Mouse (Mus musculus) hindbrain, embryonic 11.5 days (tissue): Measurements from ENCODE around the gene Arhgap31. TPM values are rescaled to one million over a fixed set of nuclear protein-coding genes. Genes with fewer than 3 reads are reported as not detected.

Experiments used
- ATAC-seq: fragments of 200-750 bp; cut with Nextera tagmentation; 2 replicates; pipeline ENCODE4 v1.8.0; 2017; ENCODE audit warnings: mild to moderate bottlenecking, moderate TSS enrichment, moderate library complexity; ENCODE audit not compliant: low FRiP score
- DNase-seq: peaks from one replicate; pipeline ENCODE4 v3.0.0-alpha.2; 2015; ENCODE audit warnings: low spot score
- H3K27ac ChIP-seq: fragments of 300-500 bp; sonication (generic); 2 replicates; pipeline ENCODE4 v1.5.1; 2014; ENCODE audit warnings: mild to moderate bottlenecking, low read depth, low read length
- H3K27me3 ChIP-seq: fragments of 300-500 bp; sonication (generic); 2 replicates; pipeline ENCODE4 v1.6.1; 2014; ENCODE audit warnings: mild to moderate bottlenecking, low read length, moderate library complexity, mixed read lengths; ENCODE audit not compliant: control insufficient read depth, insufficient read depth
- H3K36me3 ChIP-seq: fragments of 300-500 bp; sonication (generic); 2 replicates; pipeline ENCODE4 v1.6.1; 2014; ENCODE audit warnings: mild to moderate bottlenecking, low read length, moderate library complexity, mixed read lengths; ENCODE audit not compliant: control insufficient read depth, insufficient read depth
- H3K4me1 ChIP-seq: fragments of 300-500 bp; sonication (generic); replicated peaks from 2 replicates; pipeline ENCODE4 v1.6.1; 2014; ENCODE audit warnings: low read length, mixed read lengths; ENCODE audit not compliant: control insufficient read depth, insufficient read depth
- H3K4me2 ChIP-seq: fragments of 300-500 bp; sonication (generic); replicated peaks from 2 replicates; pipeline ENCODE4 v1.6.1; 2014; ENCODE audit warnings: mild to moderate bottlenecking, low read depth, low read length
- H3K4me3 ChIP-seq: fragments of 300-500 bp; sonication (generic); 2 replicates; pipeline ENCODE4 v1.5.1; 2014; ENCODE audit warnings: low read depth, low read length
- H3K9ac ChIP-seq: fragments of 300-500 bp; sonication (generic); 2 replicates; pipeline ENCODE4 v1.6.1; 2014; ENCODE audit warnings: low read depth, low read length
- H3K9me3 ChIP-seq: fragments of 300-500 bp; sonication (generic); 2 replicates; pipeline ENCODE4 v1.6.1; 2016; ENCODE audit warnings: low read length; ENCODE audit not compliant: control insufficient read depth
- WGBS: fragments of 180-500 bp; shearing (Covaris S2); extraction: QIAGEN DNeasy Blood & Tissue Kit; methylation state at CpG from one replicate; pipeline ENCODE4 v1.1.7; 2014; 5-methylcytosine and 5-hydroxymethylcytosine counted together
- polyA plus RNA-seq: library from polyadenylated mRNA; unstranded; fragments of >200 nt; fragmentation: Nextera tagmentation; extraction: Ambion mirVana; gene quantifications from 2 replicates; pipeline ENCODE4 v1.2.1, GENCODE M21; 2014

Arhgap31 gene
- polyA plus RNA-seq, 1 experiment from 2014 or later = 9.0 TPM

DNA sequence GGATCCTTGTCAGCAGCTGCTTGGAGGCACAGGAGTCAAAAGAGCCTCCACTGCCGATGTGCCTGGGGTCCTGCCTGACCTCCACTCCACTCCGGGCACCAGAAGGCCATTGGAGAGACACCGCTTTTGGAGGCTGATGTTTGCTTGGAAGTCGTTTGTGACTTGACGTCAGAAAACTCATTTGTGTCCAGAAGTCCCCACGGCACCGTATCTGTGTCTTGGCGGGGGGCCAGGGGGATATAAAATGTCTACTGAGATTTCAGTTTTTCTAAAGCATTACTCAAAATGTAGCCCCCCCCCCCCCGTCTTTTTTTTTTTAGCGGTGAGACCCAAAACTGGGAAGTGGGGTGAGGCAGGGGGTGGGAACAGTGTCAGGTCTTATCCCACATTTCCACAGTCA lies 76.0 kb downstream of the Arhgap31 start:
- H3K27me3 ChIP-seq = no peaks in the 10 kb centered on the region
- no peak overlapping the region for H3K9ac ChIP-seq
- no peaks in the 10 kb centered on the region for H3K4me1 ChIP-seq
- no peaks in the 10 kb centered on the region for H3K36me3 ChIP-seq
- no peak for ATAC-seq
- DNase-seq = no peak
- H3K9me3 ChIP-seq = no peaks in the 10 kb centered on the region
- H3K4me2 ChIP-seq = no peak overlapping the region
- no peak overlapping the region for H3K4me3 ChIP-seq
- no peak overlapping the region for H3K27ac ChIP-seq
- WGBS = 74% methylated on average over 10 of the region's 10 CpGs

DNA sequence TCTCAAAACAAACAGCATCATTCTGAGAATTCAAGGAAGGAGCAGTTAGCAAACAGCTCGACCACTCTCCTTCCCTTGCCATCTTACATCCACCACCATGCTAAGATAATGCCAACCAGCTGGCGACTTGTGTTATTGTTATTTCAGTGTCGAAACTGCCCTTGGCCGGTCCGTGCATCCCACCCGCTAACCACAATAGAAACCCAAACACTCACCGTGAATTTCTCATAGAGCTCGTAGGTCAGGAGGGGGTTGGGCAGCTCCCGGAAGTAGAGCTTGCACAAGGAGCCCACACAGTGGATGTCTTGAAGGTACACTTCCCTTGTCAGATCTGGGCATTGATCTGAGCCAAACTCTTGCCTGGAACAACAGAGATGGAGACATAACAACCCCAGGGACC lies 76.4 kb downstream of the Arhgap31 start:
- Histone ChIP-seq H3K4me2 (no peak overlapping the region), H3K27ac (no peak overlapping the region), H3K36me3 (no peaks in the 10 kb centered on the region), H3K9ac (no peak overlapping the region), H3K9me3 (no peaks in the 10 kb centered on the region), H3K4me1 (no peaks in the 10 kb centered on the region), H3K27me3 (no peaks in the 10 kb centered on the region), H3K4me3 (no peak overlapping the region)
- ATAC-seq (no peak), DNase-seq (peak; percentile 25)
- 62% methylated on average over 9 of the region's 9 CpGs for WGBS

DNA sequence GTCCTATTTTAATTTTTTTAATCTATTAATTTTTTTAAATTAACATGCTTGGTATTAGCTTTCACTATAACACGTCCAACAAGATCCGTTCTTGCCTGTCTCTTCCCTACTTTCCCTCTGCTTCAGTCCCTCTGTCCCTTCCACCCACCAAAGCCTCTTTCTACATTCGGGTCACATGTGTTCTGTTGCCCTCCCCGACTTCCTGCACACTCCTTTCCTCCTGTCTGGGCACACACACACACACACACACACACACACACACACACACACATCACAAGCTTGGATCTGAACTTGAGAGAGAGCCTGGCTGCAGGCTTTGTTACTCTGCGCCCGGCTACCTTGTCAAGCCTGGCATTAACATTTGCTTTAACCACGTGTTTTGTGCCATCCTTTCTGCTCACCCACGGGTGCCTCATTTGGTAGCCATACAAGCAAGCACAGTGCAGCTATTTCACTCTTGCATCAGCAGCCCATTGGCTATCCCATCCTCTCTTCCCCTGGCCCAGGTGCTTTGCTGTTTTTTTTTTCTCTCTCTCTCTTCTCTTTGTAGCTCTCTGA lies 77.2 kb downstream of the Arhgap31 start:
- H3K27me3 ChIP-seq = no peaks in the 10 kb centered on the region
- DNase-seq = no peak

DNA sequence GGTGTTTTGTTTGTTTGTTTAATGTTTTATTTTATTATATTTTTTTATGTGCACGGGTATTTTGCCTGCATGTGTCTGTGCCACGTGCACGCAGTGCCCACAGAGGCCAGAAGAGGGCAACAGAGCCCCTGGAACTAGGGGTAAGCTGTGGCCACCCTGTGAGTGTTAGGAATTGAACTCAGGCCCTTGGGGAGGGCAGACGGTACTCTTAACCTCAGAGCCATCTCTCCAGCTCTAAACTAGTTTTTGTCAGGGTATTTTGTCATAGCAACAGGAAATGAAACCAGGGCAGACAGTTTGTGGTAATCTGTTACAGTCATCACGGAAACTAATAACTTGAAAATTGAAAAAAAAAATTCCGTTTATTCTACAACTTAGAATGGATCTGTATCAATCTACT lies 80.9 kb downstream of the Arhgap31 start:
- H3K27me3 ChIP-seq = no peaks in the 10 kb centered on the region
- H3K9me3 ChIP-seq = no peaks in the 10 kb centered on the region
- no peaks in the 10 kb centered on the region for H3K4me1 ChIP-seq
- H3K4me2 ChIP-seq = no peak overlapping the region
- no peak for ATAC-seq
- peak; percentile 61 for DNase-seq
- H3K9ac ChIP-seq = no peak overlapping the region
- H3K27ac ChIP-seq = no peak overlapping the region
- no peak overlapping the region for H3K4me3 ChIP-seq
- 63% methylated on average over 6 of the region's 6 CpGs for WGBS
- no peaks in the 10 kb centered on the region for H3K36me3 ChIP-seq

More for the DNA sequence above, 77.2 kb downstream of the Arhgap31 start:
- Histone ChIP-seq H3K4me1 (no peaks in the 10 kb centered on the region), H3K36me3 (no peaks in the 10 kb centered on the region), H3K4me3 (no peak overlapping the region), H3K4me2 (no peak overlapping the region), H3K9ac (no peak overlapping the region), H3K9me3 (no peaks in the 10 kb centered on the region), H3K27ac (no peak overlapping the region)
- 71% methylated on average over 8 of the region's 8 CpGs for WGBS
- ATAC-seq = no peak

DNA sequence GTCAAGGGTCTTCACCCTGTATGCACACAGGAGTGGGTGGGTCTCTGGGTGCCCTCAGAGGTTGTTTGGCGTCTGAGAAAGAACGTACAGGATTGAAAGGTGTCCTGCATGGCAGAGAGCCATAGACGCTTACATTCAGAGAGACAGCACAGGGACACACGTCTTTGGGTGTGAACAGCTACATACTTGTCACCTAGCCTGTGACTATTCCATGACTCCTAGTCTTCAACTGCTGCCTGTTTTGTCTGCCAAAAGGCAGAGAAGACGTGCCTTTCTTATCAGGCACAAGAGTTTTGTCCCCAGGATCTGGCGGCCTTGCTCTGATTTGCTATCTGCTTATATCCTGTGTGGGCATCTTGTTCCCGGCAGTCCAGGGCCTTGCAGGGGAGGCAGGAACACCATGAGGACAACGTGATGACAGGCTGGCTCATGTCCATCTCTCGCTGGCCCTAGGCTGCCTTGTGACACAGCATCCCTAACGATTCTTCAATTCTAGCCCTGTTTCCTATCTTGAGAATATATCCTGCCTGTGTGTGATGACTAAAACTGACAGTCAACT lies 87.2 kb downstream of the Arhgap31 start:
- Histone ChIP-seq H3K27me3 (no peaks in the 10 kb centered on the region), H3K9me3 (no peaks in the 10 kb centered on the region), H3K4me2 (no peak overlapping the region), H3K4me1 (no peaks in the 10 kb centered on the region), H3K9ac (no peak overlapping the region), H3K4me3 (no peak overlapping the region), H3K27ac (no peak overlapping the region), H3K36me3 (no peaks in the 10 kb centered on the region)
- WGBS = 86% methylated on average over 10 of the region's 10 CpGs
- ATAC-seq = no peak
- no peak for DNase-seq

DNA sequence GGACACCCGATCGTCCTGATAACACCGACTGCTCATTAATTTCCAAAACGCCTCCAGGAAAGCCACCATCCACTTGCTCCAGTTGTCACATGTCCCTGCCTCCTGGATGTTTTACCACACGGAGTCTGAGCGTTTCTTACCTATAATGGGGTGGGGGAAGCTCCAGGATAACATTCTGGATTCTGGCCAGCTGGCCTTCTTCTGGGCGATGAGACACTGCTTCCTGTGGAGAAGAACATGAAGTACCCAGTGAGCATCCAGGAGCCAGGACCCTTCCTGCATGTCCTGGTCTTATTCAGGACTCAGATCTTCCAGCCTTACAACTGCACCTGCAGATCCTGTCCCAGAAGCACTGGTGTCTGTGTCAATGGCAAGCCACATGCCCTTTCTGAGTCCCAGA lies 87.7 kb downstream of the Arhgap31 start:
- 93% methylated on average over 7 of the region's 7 CpGs for WGBS

DNA sequence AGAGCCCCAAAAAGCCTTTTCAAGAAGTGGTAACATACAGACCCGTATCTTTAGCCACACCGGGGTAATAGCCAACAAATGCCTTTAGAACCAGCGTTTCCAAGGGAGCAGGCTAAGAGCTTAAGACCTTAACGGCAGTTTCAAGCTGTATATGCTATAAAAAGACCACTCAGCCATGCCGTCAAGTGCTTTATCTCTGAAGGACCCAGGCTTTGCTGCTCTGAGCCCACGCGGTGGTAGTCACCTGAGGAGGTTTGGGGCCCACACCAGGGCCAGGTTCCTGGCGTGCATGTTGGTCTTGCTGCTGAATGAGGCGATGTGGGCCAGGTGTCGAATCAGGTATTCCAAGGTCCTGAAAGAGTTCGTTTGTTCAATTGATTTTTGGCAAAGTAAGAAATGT lies 88.8 kb downstream of the Arhgap31 start:
- H3K9me3 ChIP-seq = no peaks in the 10 kb centered on the region
- DNase-seq (no peak), ATAC-seq (no peak)
- H3K9ac ChIP-seq = no peak overlapping the region
- WGBS = 91% methylated on average over 11 of the region's 11 CpGs
- no peak overlapping the region for H3K27ac ChIP-seq
- H3K4me3 ChIP-seq = no peak overlapping the region
- no peak overlapping the region for H3K4me2 ChIP-seq
- H3K4me1 ChIP-seq = no peaks in the 10 kb centered on the region
- H3K27me3 ChIP-seq = no peaks in the 10 kb centered on the region
- H3K36me3 ChIP-seq = no peaks in the 10 kb centered on the region

More for the DNA sequence above, 87.7 kb downstream of the Arhgap31 start:
- no peak for DNase-seq
- Histone ChIP-seq H3K36me3 (no peaks in the 10 kb centered on the region), H3K9me3 (no peaks in the 10 kb centered on the region), H3K27ac (no peak overlapping the region), H3K4me1 (no peaks in the 10 kb centered on the region), H3K4me3 (no peak overlapping the region), H3K27me3 (no peaks in the 10 kb centered on the region), H3K9ac (no peak overlapping the region), H3K4me2 (no peak overlapping the region)
- ATAC-seq = no peak

DNA sequence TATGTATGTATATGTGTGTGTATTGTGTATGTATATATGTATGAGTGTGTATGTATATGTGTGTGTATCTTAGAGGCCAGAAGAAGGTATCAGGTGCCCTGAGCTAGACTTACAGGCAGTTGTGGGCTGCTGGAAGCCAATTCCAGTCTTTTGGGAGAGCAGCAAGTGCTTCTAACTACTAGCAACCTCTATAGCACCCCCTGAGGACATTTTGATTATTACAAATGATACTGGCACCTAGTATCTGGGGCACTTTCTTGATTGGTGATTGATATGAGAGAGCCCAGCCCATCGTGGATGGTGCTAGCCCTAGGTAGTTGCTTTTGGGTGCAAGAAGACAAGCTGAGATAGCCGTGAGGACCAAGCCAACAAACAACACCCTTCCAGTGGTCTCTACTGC lies 90.8 kb downstream of the Arhgap31 start:
- Histone ChIP-seq H3K4me3 (no peak overlapping the region), H3K36me3 (no peaks in the 10 kb centered on the region), H3K9ac (no peak overlapping the region), H3K4me1 (no peaks in the 10 kb centered on the region), H3K27me3 (no peaks in the 10 kb centered on the region), H3K9me3 (no peaks in the 10 kb centered on the region), H3K4me2 (no peak overlapping the region), H3K27ac (no peak overlapping the region)
- ATAC-seq (no peak), DNase-seq (peak; percentile 41)
- WGBS = 71% methylated on average over 2 of the region's 2 CpGs

DNA sequence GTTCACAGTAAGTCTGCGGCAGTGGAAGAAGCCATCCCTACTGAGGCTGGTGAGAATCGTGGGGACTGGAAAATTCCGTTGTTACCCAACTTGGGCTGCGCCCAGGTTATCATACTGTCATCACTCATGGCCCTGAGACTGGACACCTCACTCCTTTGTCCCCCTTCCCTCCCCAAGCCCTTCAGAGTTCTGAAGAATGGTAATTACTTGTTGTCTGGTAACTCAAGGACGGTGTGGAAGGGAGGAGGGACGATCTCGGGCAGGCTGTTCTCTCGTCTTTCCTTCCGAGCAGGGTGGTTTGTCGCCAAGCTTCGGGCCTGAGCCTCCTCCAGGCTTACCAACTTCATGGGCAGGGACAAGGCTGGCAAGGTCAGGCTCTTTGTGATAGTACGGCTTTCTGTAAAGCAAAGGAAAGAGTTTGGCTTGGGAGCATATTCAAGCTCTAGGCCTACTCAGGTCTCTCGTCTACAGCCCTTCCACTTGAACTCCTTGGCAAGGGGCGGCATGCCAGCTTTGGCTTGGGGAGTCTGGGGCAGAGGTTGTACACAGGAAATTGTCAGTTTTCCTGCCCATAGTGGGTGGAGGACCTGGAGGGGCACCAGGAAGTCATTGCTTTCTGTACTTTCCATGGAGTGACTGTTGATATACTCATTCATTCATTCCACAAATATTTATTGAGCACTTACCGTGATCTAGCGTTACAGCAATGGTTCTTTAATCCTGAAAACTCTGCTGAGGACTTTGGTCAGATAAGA lies 92.2 kb downstream of the Arhgap31 start:
- Histone ChIP-seq H3K9me3 (no peaks in the 10 kb centered on the region), H3K27ac (no peak overlapping the region), H3K9ac (no peak overlapping the region), H3K4me2 (no peak overlapping the region), H3K36me3 (no peaks in the 10 kb centered on the region), H3K4me1 (no peaks in the 10 kb centered on the region), H3K27me3 (no peaks in the 10 kb centered on the region), H3K4me3 (no peak overlapping the region)
- ATAC-seq = no peak
- DNase-seq = no peak
- 91% methylated on average over 16 of the region's 16 CpGs for WGBS
